Mouse (Mus musculus): Measurements from ENCODE around the gene Zfp664.

- TF ChIP-seq CTCF (conservative IDR thresholded peaks at IDR 0.05; ENCODE audit: low read length) (no peak), POU5F1 (IDR thresholded peaks at IDR 0.05; ENCODE audit: borderline replicate concordance, low read length) (no peak), NANOG (IDR thresholded peaks at IDR 0.05; ENCODE audit: borderline replicate concordance, low read length) (no peak)
These were observed 8.3 kb upstream of the Zfp664 start for GRCm38 (mm10) chr5:124854202-124854601.
